Mouse (Mus musculus) urinary bladder, adult 18-20 months (tissue): ENCODE measurements around the gene Sacs.

Experiments
- DNase-seq, 2 experiments: peaks; one replicate each; pipeline ENCODE4 v3.0.0; 2022; ENCODE audit warnings: low spot score in 2 of 2, mixed read lengths in 2 of 2

Gene Sacs

GRCm38 (mm10) chr14:61237101-61237654 lies 98.9 kb downstream of the Sacs start:
- no peak for DNase-seq

GRCm38 (mm10) chr14:61238751-61239150 lies 100.5 kb downstream of the Sacs start:
- DNase-seq = no peak

- DNase-seq = no peak
Observed at GRCm38 (mm10) chr14:61242611-61243010, 104.4 kb downstream of the Sacs start.

GRCm38 (mm10) chr14:61246444-61246843 lies 108.2 kb downstream of the Sacs start:
- no peak for DNase-seq

GRCm38 (mm10) chr14:61252596-61253388 lies 114.5 kb downstream of the Sacs start:
- no peak for DNase-seq

- DNase-seq = no peak
Observed at GRCm38 (mm10) chr14:61258352-61258751, 120.1 kb downstream of the Sacs start, which contains the start of gene Sgcg. Gene Sgcg, minus strand, starts transcription at chr14:61258490.

GRCm38 (mm10) chr14:61259084-61259483 lies 120.8 kb downstream of the Sacs start:
- no peak for DNase-seq

- DNase-seq = no peak
Observed at GRCm38 (mm10) chr14:61267908-61268475, 129.7 kb downstream of the Sacs start.

- no peak for DNase-seq
Observed at GRCm38 (mm10) chr14:61274414-61275198, 136.3 kb downstream of the Sacs start.

- DNase-seq = peak in 1 of 2 experiments; percentile 48
Observed at GRCm38 (mm10) chr14:61277285-61277684, 139.0 kb downstream of the Sacs start.

- DNase-seq = no peak
Observed at GRCm38 (mm10) chr14:61278676-61279300, 140.5 kb downstream of the Sacs start.

- DNase-seq = no peak
Observed at GRCm38 (mm10) chr14:61288606-61289286, 150.5 kb downstream of the Sacs start.
